Mouse (Mus musculus) liver, embryonic 14.5 days (tissue): Measurements from ENCODE around the gene Pcyt2. TPM values are rescaled to one million over a fixed set of nuclear protein-coding genes. Genes with fewer than 3 reads are reported as not detected.

Experiments
- ATAC-seq: fragments of 200-750 bp; cut with Nextera tagmentation; 2 replicates; pipeline ENCODE4 v1.8.0; 2017; ENCODE audit warnings: moderate number of reproducible peaks, mild to moderate bottlenecking, moderate library complexity; ENCODE audit not compliant: insufficient read depth
- DNase-seq, 3 experiments: peaks; one replicate each; pipeline ENCODE4 v3.0.0-alpha.2; 2012 to 2013; ENCODE audit warnings: low read depth in 3 of 3, low spot score in 3 of 3
- H3K27ac ChIP-seq: fragments of 300-500 bp; sonication (generic); 2 replicates; pipeline ENCODE4 v1.5.1; 2014; ENCODE audit warnings: moderate library complexity, mild to moderate bottlenecking, control low read depth, inconsistent platforms
- H3K27me3 ChIP-seq: fragments of 300-500 bp; sonication (generic); 2 replicates; pipeline ENCODE4 v1.6.1; 2014; ENCODE audit warnings: mild to moderate bottlenecking, low read length, moderate library complexity; ENCODE audit not compliant: control insufficient read depth, insufficient read depth
- H3K36me3 ChIP-seq: fragments of 300-500 bp; sonication (generic); replicated peaks from 2 replicates; pipeline ENCODE4 v1.6.1; 2014; ENCODE audit warnings: low read depth; ENCODE audit not compliant: control insufficient read depth, insufficient read depth
- H3K4me1 ChIP-seq, 2 experiments: fragments of 200-500 bp in 1 of 2; fragments of 300-500 bp in 1 of 2; sonication (generic) in 1 of 2; replicated peaks; 2 replicates each; pipeline ENCODE4 v1.6.1; 2012 to 2014; ENCODE audit warnings: antibody characterized with exemption in 1 of 2, inconsistent platforms in 1 of 2, low read length in 1 of 2; ENCODE audit not compliant: control insufficient read depth in 2 of 2, insufficient read depth in 2 of 2
- H3K4me2 ChIP-seq: fragments of 300-500 bp; sonication (generic); 2 replicates; pipeline ENCODE4 v1.6.1; 2014; ENCODE audit warnings: low read depth, mild to moderate bottlenecking, control low read depth, moderate library complexity
- H3K4me3 ChIP-seq, 2 experiments: fragments of 200-500 bp in 1 of 2; fragments of 300-500 bp in 1 of 2; sonication (generic) in 1 of 2; 2 replicates each; pipeline ENCODE4 v1.5.1; 2012 to 2014; ENCODE audit warnings: low read depth in 2 of 2, low read length in 2 of 2, mild to moderate bottlenecking in 2 of 2, control low read depth in 1 of 2, inconsistent platforms in 1 of 2, moderate library complexity in 1 of 2; ENCODE audit not compliant: insufficient read depth in 1 of 2
- H3K9ac ChIP-seq: fragments of 300-500 bp; sonication (generic); replicated peaks from 2 replicates; pipeline ENCODE4 v1.6.1; 2014; ENCODE audit warnings: mild to moderate bottlenecking, control low read depth, moderate library complexity
- H3K9me3 ChIP-seq: fragments of 300-500 bp; sonication (generic); 2 replicates; pipeline ENCODE4 v1.6.1; 2016; ENCODE audit warnings: low read length, mixed read lengths; ENCODE audit not compliant: control insufficient read depth
- CTCF ChIP-seq: IDR thresholded peaks from 2 replicates; pipeline ENCODE4 v1.5.1; 2016; ENCODE audit warnings: antibody characterized with exemption, low read depth, control low read depth
- EP300 ChIP-seq: IDR thresholded peaks from 2 replicates; pipeline ENCODE4 v1.6.1; 2016; ENCODE audit warnings: antibody characterized with exemption, low read depth
- WGBS: fragments of 180-500 bp; shearing (Covaris S2); extraction: QIAGEN DNeasy Blood & Tissue Kit; methylation state at CpG from one replicate; pipeline ENCODE4 v1.1.7; 2014; ENCODE audit not compliant: insufficient replicate concordance; 5-methylcytosine and 5-hydroxymethylcytosine counted together
- polyA plus RNA-seq, 2 experiments: library from polyadenylated mRNA; depleted of rRNA in 1 of 2; stranded (reverse) in 1 of 2; unstranded in 1 of 2; fragments of >200 nt; fragmentation: Nextera tagmentation in 1 of 2; extraction: Ambion mirVana in 1 of 2; gene quantifications; 2 replicates each; pipeline versions ENCODE4 v1.2.1 to v1.2.3; 2012 to 2014

Pcyt2 gene
- polyA plus RNA-seq, 2 experiments = 86.2 to 127 TPM

DNA sequence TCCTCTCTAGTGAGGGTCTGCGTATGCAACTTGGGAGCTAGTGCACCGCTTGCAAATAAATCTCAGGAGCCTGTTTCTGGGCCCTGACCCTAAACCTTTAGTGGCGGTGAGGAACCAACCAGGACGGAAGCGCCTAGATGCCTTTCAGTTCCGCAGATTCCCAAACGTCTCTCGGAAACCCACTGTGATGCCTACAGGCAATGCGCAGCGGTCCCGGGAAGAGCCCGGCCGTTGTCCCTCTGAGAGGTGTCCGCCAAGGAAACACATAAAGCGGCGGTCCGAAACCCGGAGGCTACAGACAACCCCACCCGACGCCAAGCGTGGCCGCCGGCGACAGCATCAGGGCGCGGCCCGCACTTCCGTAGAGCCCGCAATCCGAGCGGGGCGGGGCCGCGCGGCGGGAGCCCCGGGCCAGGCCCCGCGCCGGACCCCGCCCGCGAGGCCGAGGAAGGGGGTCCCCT lies 36.8 kb downstream of the Pcyt2 start:
- peak overlapping the region; percentile 70 for H3K27ac ChIP-seq
- no peaks in the 10 kb centered on the region for H3K27me3 ChIP-seq
- H3K36me3 ChIP-seq = peaks cover 29% of the 10 kb centered on the region
- peak overlapping the region; percentile 86 to 89 for H3K4me3 ChIP-seq
- H3K9me3 ChIP-seq = no peaks in the 10 kb centered on the region
- H3K4me1 ChIP-seq = peaks cover 16 to 19% of the 10 kb centered on the region in 2 experiments
- H3K4me2 ChIP-seq = peak overlapping the region; percentile 98
- peak; percentile 71 for ATAC-seq
- WGBS = under 1% methylated on average over 44 of the region's 44 CpGs
- peak overlapping the region; percentile 86 for H3K9ac ChIP-seq
- TF ChIP-seq EP300 (no peak), CTCF (no peak)
- DNase-seq = no peak

- TF ChIP-seq CTCF (no peak), EP300 (no peak)
- no peak for ATAC-seq
- peak overlapping the region; percentile 70 for H3K27ac ChIP-seq
- H3K4me3 ChIP-seq = peak overlapping the region; percentile 86 to 89
- peaks cover 22% of the 10 kb centered on the region for H3K36me3 ChIP-seq
- H3K9me3 ChIP-seq = no peaks in the 10 kb centered on the region
- no peak for DNase-seq
- H3K4me1 ChIP-seq = peaks cover 16 to 19% of the 10 kb centered on the region in 2 experiments
- peak overlapping the region; percentile 98 for H3K4me2 ChIP-seq
- peak overlapping the region; percentile 86 for H3K9ac ChIP-seq
- H3K27me3 ChIP-seq = no peaks in the 10 kb centered on the region
- 41% methylated on average over 7 of the region's 7 CpGs for WGBS
Observed at GRCm38 (mm10) chr11:120580190-120580589, 37.5 kb downstream of the Pcyt2 start.

- H3K4me1 ChIP-seq = peaks cover 18 to 21% of the 10 kb centered on the region in 2 experiments
Observed at GRCm38 (mm10) chr11:120579316-120580107, 38.2 kb downstream of the Pcyt2 start.

GRCm38 (mm10) chr11:120578694-120579243 lies 39.0 kb downstream of the Pcyt2 start:
- H3K4me1 ChIP-seq = peaks cover 22 to 25% of the 10 kb centered on the region in 2 experiments
- H3K36me3 ChIP-seq = peaks cover 18% of the 10 kb centered on the region
- no peaks in the 10 kb centered on the region for H3K27me3 ChIP-seq
- H3K4me3 ChIP-seq = no peak overlapping the region
- no peak overlapping the region for H3K4me2 ChIP-seq
- H3K9me3 ChIP-seq = no peaks in the 10 kb centered on the region
- no peak for DNase-seq
- ATAC-seq = no peak
- H3K27ac ChIP-seq = no peak overlapping the region
- TF ChIP-seq EP300 = no peak
- TF ChIP-seq CTCF = no peak
- no peak overlapping the region for H3K9ac ChIP-seq
- WGBS = 87% methylated on average over 11 of the region's 11 CpGs

More at GRCm38 (mm10) chr11:120579316-120580107, 38.2 kb downstream of the Pcyt2 start:
- Histone ChIP-seq H3K9ac (no peak overlapping the region), H3K4me3 (peak overlapping the region; percentile 86 to 89), H3K36me3 (peaks cover 18% of the 10 kb centered on the region), H3K27me3 (no peaks in the 10 kb centered on the region), H3K9me3 (no peaks in the 10 kb centered on the region), H3K27ac (no peak overlapping the region; the same call in 1 of the 2 replicates), H3K4me2 (peak overlapping the region; percentile 98)
- DNase-seq = peak in 1 of 3 experiments; percentile 56
- ATAC-seq = no peak
- TF ChIP-seq CTCF = peak; percentile 95
- TF ChIP-seq EP300 = no peak
- 57% methylated on average over 15 of the region's 15 CpGs for WGBS
